ENCODE assay signal across 8 mouse cellular contexts in genomic region chr10:26828412-26829137, GRCm38 (mm10).
DNase-seq lines count a peak whose midpoint lies in the region; ATAC-seq and TF ChIP-seq lines count a peak whose summit lies in the region.

No protein-coding gene starts in this region.

- DNase-seq in adrenal gland, postnatal 14 days: peak; percentile 36
- DNase-seq in adrenal gland, postnatal 25 days: no peak
- peak; percentile 77 for DNase-seq in lung, postnatal 0 days (ENCODE audit: low spot score)
- no peak for DNase-seq in urinary bladder, postnatal 4 days (ENCODE audit: low spot score in 2 of 2)
- no peak for DNase-seq in cerebellum, adult 9-11 months
- DNase-seq in right cerebral cortex, postnatal 25 days: no peak

- TF ChIP-seq CTCF in lung, postnatal 0 days (IDR thresholded peaks at IDR 0.05): no peak

- TF ChIP-seq EP300 in lung, postnatal 0 days (IDR thresholded peaks at IDR 0.05): peak; percentile 85

- no peaks in the 10 kb centered on the region for H3K36me3 ChIP-seq in forebrain, embryonic 12.5 days (replicated peaks)
- H3K36me3 ChIP-seq in intestine, embryonic 15.5 days: no peaks in the 10 kb centered on the region
- H3K36me3 ChIP-seq in lung, postnatal 0 days (ENCODE audit: insufficient read depth, low read length): no peaks in the 10 kb centered on the region

- peaks cover 31% of the 10 kb centered on the region for H3K4me1 ChIP-seq in forebrain, embryonic 12.5 days
- no peaks in the 10 kb centered on the region for H3K4me1 ChIP-seq in intestine, embryonic 15.5 days (replicated peaks)
- H3K4me1 ChIP-seq in lung, postnatal 0 days (ENCODE audit: insufficient read depth, low read depth, low read length): no peaks in the 10 kb centered on the region

- no peaks in the 10 kb centered on the region for H3K9me3 ChIP-seq in forebrain, embryonic 12.5 days
- no peaks in the 10 kb centered on the region for H3K9me3 ChIP-seq in intestine, embryonic 15.5 days
- no peaks in the 10 kb centered on the region for H3K9me3 ChIP-seq in lung, postnatal 0 days (ENCODE audit: low read length)

- H3K4me3 ChIP-seq in forebrain, embryonic 12.5 days (replicated peaks): no peak overlapping the region
- H3K4me3 ChIP-seq in intestine, embryonic 15.5 days (replicated peaks): no peak overlapping the region
- H3K4me3 ChIP-seq in lung, postnatal 0 days (ENCODE audit: low read depth, low read length): no peak overlapping the region

- no peak for ATAC-seq in forebrain, embryonic 12.5 days (ENCODE audit: low FRiP score)
- ATAC-seq in intestine, embryonic 15.5 days: peak; percentile 89
- ATAC-seq in lung, postnatal 0 days: peak; percentile 87

- no peak overlapping the region for H3K4me2 ChIP-seq in forebrain, embryonic 12.5 days
- H3K4me2 ChIP-seq in intestine, embryonic 15.5 days (replicated peaks): no peak overlapping the region
- H3K4me2 ChIP-seq in lung, postnatal 0 days (replicated peaks; ENCODE audit: low read depth, low read length): 0 out of 2 replicates have a peak overlapping the region, but pooled peaks have one; percentile 3

- H3K27me3 ChIP-seq in forebrain, embryonic 12.5 days: no peaks in the 10 kb centered on the region
- no peaks in the 10 kb centered on the region for H3K27me3 ChIP-seq in intestine, embryonic 15.5 days (replicated peaks)
- H3K27me3 ChIP-seq in lung, postnatal 0 days (replicated peaks; ENCODE audit: insufficient read depth, low read length): no peaks in the 10 kb centered on the region

- no peak overlapping the region for H3K9ac ChIP-seq in forebrain, embryonic 12.5 days
- no peak overlapping the region for H3K9ac ChIP-seq in intestine, embryonic 15.5 days
- H3K9ac ChIP-seq in lung, postnatal 0 days (replicated peaks; ENCODE audit: low read depth): no peak overlapping the region

- 67% methylated on average over 9 of the region's 9 CpGs for WGBS in forebrain, embryonic 12.5 days
- 54% methylated on average over 9 of the region's 9 CpGs for WGBS in intestine, embryonic 15.5 days
- 40% methylated on average over 9 of the region's 9 CpGs for WGBS in lung, postnatal 0 days

- peak overlapping the region; percentile 84 for H3K27ac ChIP-seq in forebrain, embryonic 12.5 days
- H3K27ac ChIP-seq in intestine, embryonic 15.5 days: peak overlapping the region; percentile 33; the same call in 1 of the 2 replicates
- peak overlapping the region; percentile 54 for H3K27ac ChIP-seq in lung, postnatal 0 days (ENCODE audit: low read length)

Comparison
In these comparisons a context has a peak if more than half of its experiments do, and no peak if none do; other contexts are left out.
1. DNase-seq: peak in adrenal gland, postnatal 14 days (single experiment) and lung, postnatal 0 days (single experiment); none in adrenal gland, postnatal 25 days (single experiment), urinary bladder, postnatal 4 days (0 of 2), cerebellum, adult 9-11 months (single experiment) and right cerebral cortex, postnatal 25 days (single experiment).
2. H3K27ac ChIP-seq: peak in every context shown above with its lines; median percentile 84 in forebrain, embryonic 12.5 days; 54 in lung, postnatal 0 days; 33 in intestine, embryonic 15.5 days.